9 mouse cellular contexts compared by ENCODE assay signal in genomic region chr3:138859666-138860065, GRCm38 (mm10).
DNase-seq lines count a peak whose midpoint lies in the region; ATAC-seq and TF ChIP-seq lines count a peak whose summit lies in the region.
"Had no signal": no experiment of that assay in that cellular context is flagged by ENCODE, and none has a peak within 500 bp of the region (broad histone marks: within the 10 kb centered on the region; RNA-seq: fewer than 3 reads in every experiment).

No protein-coding gene starts in this region.

- H3K4me3 ChIP-seq in hindbrain, embryonic 16.5 days (ENCODE audit: low read length): no peak overlapping the region
- no peak overlapping the region for H3K4me3 ChIP-seq in neural tube, embryonic 13.5 days
- H3K4me3 ChIP-seq in lung, adult 2 months (replicated peaks; ENCODE audit: extremely low read depth, low read depth, low read length): no peak overlapping the region
- H3K4me3 ChIP-seq: myocyte had no signal

- no peak overlapping the region for H3K4me2 ChIP-seq in hindbrain, embryonic 16.5 days (ENCODE audit: low read length)
- H3K4me2 ChIP-seq in neural tube, embryonic 13.5 days: no peak overlapping the region

- H3K4me1 ChIP-seq in hindbrain, embryonic 16.5 days (ENCODE audit: control insufficient read depth, insufficient read depth, low read depth, low read length): peaks cover 59% of the 10 kb centered on the region
- peaks cover 74% of the 10 kb centered on the region for H3K4me1 ChIP-seq in neural tube, embryonic 13.5 days (replicated peaks)
- peaks cover 12% of the 10 kb centered on the region for H3K4me1 ChIP-seq in lung, adult 2 months (ENCODE audit: control insufficient read depth, insufficient read depth, low read length)

- H3K27ac ChIP-seq in hindbrain, embryonic 16.5 days (ENCODE audit: low read depth, low read length): peak overlapping the region; percentile 67
- H3K27ac ChIP-seq in neural tube, embryonic 13.5 days (replicated peaks): peak overlapping the region; percentile 80

- H3K27me3 ChIP-seq in hindbrain, embryonic 16.5 days (replicated peaks; ENCODE audit: control insufficient read depth, insufficient read depth, low read length): no peaks in the 10 kb centered on the region
- no peaks in the 10 kb centered on the region for H3K27me3 ChIP-seq in neural tube, embryonic 13.5 days

- peak; percentile 53 for ATAC-seq in hindbrain, embryonic 16.5 days
- peak; percentile 17 for ATAC-seq in neural tube, embryonic 13.5 days (ENCODE audit: low read depth)

- H3K9ac ChIP-seq in hindbrain, embryonic 16.5 days (ENCODE audit: low read depth, low read length): no peak overlapping the region
- no peak overlapping the region for H3K9ac ChIP-seq in neural tube, embryonic 13.5 days

- no peak for TF ChIP-seq POLR2A in lung, adult 2 months (IDR thresholded peaks at IDR 0.05; ENCODE audit: borderline replicate concordance, extremely low read depth, low read depth, low read length)

- 17% methylated on average over 8 of the region's 8 CpGs for WGBS in hindbrain, embryonic 16.5 days
- WGBS in neural tube, embryonic 13.5 days: 17% methylated on average over 8 of the region's 8 CpGs
- 62% methylated on average over 8 of the region's 8 CpGs for WGBS in lung, adult 2 months

- no peak for TF ChIP-seq CTCF in lung, adult 2 months (IDR thresholded peaks at IDR 0.05; ENCODE audit: insufficient read depth, low read length)

- H3K9me3 ChIP-seq in hindbrain, embryonic 16.5 days (ENCODE audit: control insufficient read depth, low read length): no peaks in the 10 kb centered on the region
- no peaks in the 10 kb centered on the region for H3K9me3 ChIP-seq in neural tube, embryonic 13.5 days

- DNase-seq in adrenal gland, adult (ENCODE audit: inconsistent age in 2 of 2, low spot score in 1 of 2): peak; percentile 39 to 76
- DNase-seq in adrenal gland, adult 18-20 months (ENCODE audit: low spot score in 2 of 2): no peak
- peak; percentile 53 to 63 for DNase-seq in right cerebral cortex, postnatal 10 days (ENCODE audit: low spot score in 2 of 2)
- no peak for DNase-seq in right cerebral cortex, postnatal 14 days
- DNase-seq in lung, adult 2 months: no peak
- no peak for DNase-seq in lung, postnatal 10 days

- H3K36me3 ChIP-seq in hindbrain, embryonic 16.5 days (ENCODE audit: control insufficient read depth, insufficient read depth, low read length): no peaks in the 10 kb centered on the region
- H3K36me3 ChIP-seq in neural tube, embryonic 13.5 days: no peaks in the 10 kb centered on the region

Comparison
In these comparisons a context has a peak if more than half of its experiments do, and no peak if none do; other contexts are left out.
1. DNase-seq: peak in adrenal gland, adult (2 of 2) and right cerebral cortex, postnatal 10 days (2 of 2); none in adrenal gland, adult 18-20 months (0 of 2), right cerebral cortex, postnatal 14 days (single experiment), lung, adult 2 months (single experiment) and lung, postnatal 10 days (single experiment).